Mouse (Mus musculus): ENCODE measurements around the gene Galnt7. TPM values are rescaled to one million over a fixed set of nuclear protein-coding genes. Genes with fewer than 3 reads are reported as not detected.

Galnt7 gene
- total and polyA plus RNA-seq, 3 experiments, result 26.7 to 33.5 (median 32.7) TPM

GRCm38 (mm10) chr8:57595853-57596252, 57.0 kb downstream of the Galnt7 start:
- TF ChIP-seq NRF1 (IDR thresholded peaks at IDR 0.05; ENCODE audit: low read depth, low read length), result no peak
- TF ChIP-seq JUND (conservative IDR thresholded peaks at IDR 0.05; ENCODE audit: low read depth, low read length), result no peak
- no peak for TF ChIP-seq ELF1 (IDR thresholded peaks at IDR 0.05; ENCODE audit: low read depth, low read length)
- no peak for TF ChIP-seq ZKSCAN1 (IDR thresholded peaks at IDR 0.05; ENCODE audit: borderline replicate concordance, low read depth, low read length)
- no peak for TF ChIP-seq JUN (IDR thresholded peaks at IDR 0.05; ENCODE audit: insufficient read depth, low read depth, low read length)
- TF ChIP-seq UBTF (IDR thresholded peaks at IDR 0.05; ENCODE audit: low read depth, low read length), result no peak
- TF ChIP-seq ZC3H11A (IDR thresholded peaks at IDR 0.05; ENCODE audit: low read depth, low read length), result no peak
- no peak for TF ChIP-seq ZNF384 (IDR thresholded peaks at IDR 0.05; ENCODE audit: low read depth, low read length)
- no peak for TF ChIP-seq PAX5 (IDR thresholded peaks at IDR 0.05; ENCODE audit: low read length)
- TF ChIP-seq CHD2 (IDR thresholded peaks at IDR 0.05; ENCODE audit: low read length), result no peak
- no peak for TF ChIP-seq MEF2A (IDR thresholded peaks at IDR 0.05; ENCODE audit: borderline replicate concordance, low read depth, low read length)
- Histone ChIP-seq H3K27me3 (replicated peaks) (no peaks in the 10 kb centered on the region), H3K9me3 (replicated peaks; ENCODE audit: low read length) (no peaks in the 10 kb centered on the region), H3K4me1 (ENCODE audit: control insufficient read depth in 1 of 2, insufficient read depth in 2 of 2) (peaks cover 5 to 51% of the 10 kb centered on the region in 2 experiments), H3K4me3 (replicated peaks in 1 of 3; ENCODE audit: low read depth in 2 of 3, low read length in 2 of 3, poor library complexity in 1 of 3) (no peak overlapping the region), H3K36me3 (replicated peaks in 1 of 2; ENCODE audit: control insufficient read depth in 1 of 2, insufficient read depth in 1 of 2, low read length in 1 of 2) (peaks cover 0 to 5% of the 10 kb centered on the region in 2 experiments), H3K9ac (ENCODE audit: insufficient read depth, low read depth) (no peak overlapping the region), H3K4me2 (ENCODE audit: insufficient read depth, low read depth, poor library complexity, severe bottlenecking) (no peak overlapping the region), H3K27ac (ENCODE audit: insufficient read depth, low read depth) (no peak overlapping the region), H3K79me2 (replicated peaks; ENCODE audit: control insufficient read depth, extremely low read depth, insufficient read depth, poor library complexity, severe bottlenecking) (peaks cover 9% of the 10 kb centered on the region)
- dilution Hi-C loops (cut with MboI; ENCODE audit: extremely low pct_ligation_motif_present, extremely low pct_unique_long_range_greater_than_20kb, low sequenced_read_pairs) (no loop called here), in situ Hi-C loops (cut with MboI; ENCODE audit: low pct_ligation_motif_present, low pct_unique_long_range_greater_than_20kb, low sequenced_read_pairs) (no loop called here)
- DNase-seq (ENCODE audit: extremely low read depth), result no peak

- dilution Hi-C loops (cut with MboI; ENCODE audit: extremely low pct_ligation_motif_present, extremely low pct_unique_long_range_greater_than_20kb, low sequenced_read_pairs) (no loop called here), in situ Hi-C loops (cut with MboI; ENCODE audit: low pct_ligation_motif_present, low pct_unique_long_range_greater_than_20kb, low sequenced_read_pairs) (loop anchor here (5.0 kb wide), 1 partner anchor 53 kb away; no protein-coding TSS in a partner anchor)
- Histone ChIP-seq H3K36me3 (replicated peaks in 1 of 2; ENCODE audit: control insufficient read depth in 1 of 2, insufficient read depth in 1 of 2, low read length in 1 of 2) (peaks cover 0 to 5% of the 10 kb centered on the region in 2 experiments), H3K4me2 (ENCODE audit: insufficient read depth, low read depth, poor library complexity, severe bottlenecking) (peak overlapping the region; percentile 84), H3K4me1 (ENCODE audit: control insufficient read depth in 1 of 2, insufficient read depth in 2 of 2) (peaks cover 8 to 62% of the 10 kb centered on the region in 2 experiments), H3K27ac (ENCODE audit: insufficient read depth, low read depth) (no peak overlapping the region), H3K79me2 (replicated peaks; ENCODE audit: control insufficient read depth, extremely low read depth, insufficient read depth, poor library complexity, severe bottlenecking) (peaks cover 14% of the 10 kb centered on the region), H3K4me3 (replicated peaks in 1 of 3; ENCODE audit: low read depth in 2 of 3, low read length in 2 of 3, poor library complexity in 1 of 3) (no peak overlapping the region), H3K27me3 (replicated peaks) (no peaks in the 10 kb centered on the region), H3K9me3 (replicated peaks; ENCODE audit: low read length) (no peaks in the 10 kb centered on the region), H3K9ac (ENCODE audit: insufficient read depth, low read depth) (peak overlapping the region; percentile 26; the same call in 1 of the 2 replicates)
- TF ChIP-seq JUN (IDR thresholded peaks at IDR 0.05; ENCODE audit: insufficient read depth, low read depth, low read length) (no peak), CHD2 (IDR thresholded peaks at IDR 0.05; ENCODE audit: low read length) (no peak), ETS1 (conservative IDR thresholded peaks at IDR 0.05; ENCODE audit: low read depth, low read length) (peak; percentile 12; the same call in 1 of the 2 replicates), ZNF384 (IDR thresholded peaks at IDR 0.05; ENCODE audit: low read depth, low read length) (peak; percentile 48; the same call in 1 of the 2 replicates), USF2 (conservative IDR thresholded peaks at IDR 0.05; ENCODE audit: low read depth, low read length) (no peak), EP300 (IDR thresholded peaks at IDR 0.05; ENCODE audit: low read length) (0 out of 2 replicates have a peak, but pooled peaks have one; percentile 22), ELF1 (IDR thresholded peaks at IDR 0.05; ENCODE audit: low read depth, low read length) (peak; percentile 35; the same call in 1 of the 2 replicates), IRF4 (IDR thresholded peaks at IDR 0.05; ENCODE audit: low read depth, low read length) (no peak), NELFE (IDR thresholded peaks at IDR 0.05; ENCODE audit: low read depth, low read length) (no peak), SIN3A (IDR thresholded peaks at IDR 0.05; ENCODE audit: low read length) (no peak), BHLHE40 (IDR thresholded peaks at IDR 0.05; ENCODE audit: low read depth, low read length) (peak; percentile 46), ZMIZ1 (IDR thresholded peaks at IDR 0.05; ENCODE audit: low read depth, low read length) (no peak), GABPA (IDR thresholded peaks at IDR 0.05; ENCODE audit: insufficient replicate concordance, low read depth, low read length) (no peak), MAFK (IDR thresholded peaks at IDR 0.05; ENCODE audit: insufficient replicate concordance, low read length) (no peak), HCFC1 (IDR thresholded peaks at IDR 0.05; ENCODE audit: low read depth, low read length) (no peak)
- peak; percentile 48 for DNase-seq (ENCODE audit: extremely low read depth)
Measured at GRCm38 (mm10) chr8:57594175-57594885, 58.5 kb downstream of the Galnt7 start.

Data from CH12.LX (cell line).